In genomic region chr11:4661324-4661723, GRCm38 (mm10) we compare ENCODE assay signal across 10 mouse cellular contexts. TPM values are rescaled to one million over a fixed set of nuclear protein-coding genes. Genes with fewer than 3 reads are reported as not detected.
DNase-seq lines count a peak whose midpoint lies in the region; ATAC-seq and TF ChIP-seq lines count a peak whose summit lies in the region.
"Had no signal": no experiment of that assay in that cellular context is flagged by ENCODE, and none has a peak within 500 bp of the region (broad histone marks: within the 10 kb centered on the region; RNA-seq: fewer than 3 reads in every experiment).

No protein-coding gene starts in this region.

- peaks cover 17% of the 10 kb centered on the region for H3K36me3 ChIP-seq in liver, adult 2 months (ENCODE audit: control insufficient read depth, insufficient read depth, low read length)
- peaks cover 24% of the 10 kb centered on the region for H3K36me3 ChIP-seq in midbrain, embryonic 16.5 days (ENCODE audit: control insufficient read depth, insufficient read depth, low read length)

- TF ChIP-seq CTCF in liver, adult 2 months (IDR thresholded peaks at IDR 0.05; ENCODE audit: low read depth, low read length): no peak

- peak overlapping the region; percentile 70 for H3K27ac ChIP-seq in liver, adult 2 months (replicated peaks; ENCODE audit: insufficient read depth, low read depth, low read length)
- no peak overlapping the region for H3K27ac ChIP-seq in midbrain, embryonic 16.5 days (ENCODE audit: low read length)

- TF ChIP-seq POLR2A in liver, adult 2 months (IDR thresholded peaks at IDR 0.05; ENCODE audit: extremely low read depth, insufficient read depth, low read length): no peak

- no peak overlapping the region for H3K4me3 ChIP-seq in liver, adult 2 months (ENCODE audit: insufficient read depth, low read depth, low read length)
- no peak overlapping the region for H3K4me3 ChIP-seq in midbrain, embryonic 16.5 days (ENCODE audit: low read depth, low read length)

- H3K4me1 ChIP-seq in liver, adult 2 months (ENCODE audit: control insufficient read depth, insufficient read depth, low read length): peaks cover 10% of the 10 kb centered on the region
- H3K4me1 ChIP-seq in midbrain, embryonic 16.5 days (ENCODE audit: control insufficient read depth, insufficient read depth, low read length): no peaks in the 10 kb centered on the region

- H3K27me3 ChIP-seq in liver, adult 2 months (ENCODE audit: control insufficient read depth, insufficient read depth, low read length): no peaks in the 10 kb centered on the region
- no peaks in the 10 kb centered on the region for H3K27me3 ChIP-seq in midbrain, embryonic 16.5 days (ENCODE audit: control insufficient read depth, insufficient read depth, low read depth, low read length)

- intact Hi-C loops in heart, postnatal 25 days (cut with DNase I): no loop called here

- H3K9me3 ChIP-seq in midbrain, embryonic 16.5 days (replicated peaks; ENCODE audit: control insufficient read depth, low read length, poor library complexity, severe bottlenecking): no peaks in the 10 kb centered on the region

- H3K4me2 ChIP-seq in midbrain, embryonic 16.5 days (ENCODE audit: low read length): no peak overlapping the region

- peak; percentile 24 for DNase-seq in heart, adult 8-10 months (ENCODE audit: low spot score)
- DNase-seq in heart, postnatal 25 days (ENCODE audit: low spot score): no peak
- DNase-seq in 3134 (ENCODE audit: extremely low read depth, insufficient read length, low spot score) (peak; percentile 73), NIH3T3 (ENCODE audit: low read depth) (peak; percentile 82)
- DNase-seq in liver, adult 2 months (ENCODE audit: extremely low read depth, low read depth, low spot score): peak; percentile 84
- DNase-seq in spleen, adult 18-20 months: no peak

- ATAC-seq in midbrain, embryonic 16.5 days: no peak
- ATAC-seq in monocyte, adult 5-6 weeks (replicated peaks; ENCODE audit: insufficient number of reproducible peaks, low FRiP score, low TSS enrichment, poor library complexity, severe bottlenecking): no peak

- no peaks in the 10 kb centered on the region for H3K79me2 ChIP-seq in liver, adult 2 months (ENCODE audit: control insufficient read depth, insufficient read depth, low read length)

- no peak overlapping the region for H3K9ac ChIP-seq in liver, adult 2 months (ENCODE audit: low read depth, low read length)
- H3K9ac ChIP-seq in midbrain, embryonic 16.5 days (ENCODE audit: low read depth, low read length): no peak overlapping the region

- WGBS in liver, adult 2 months: 25% methylated on average over 4 of the region's 4 CpGs
- WGBS in midbrain, embryonic 16.5 days: 85% methylated on average over 4 of the region's 4 CpGs

RNA-seq across cellular contexts. Expression of gene Ascc2, which starts 23.8 kb away (rescaled TPM):
- total RNA-seq in heart, adult 8-10 months (2022): 10 to 100 TPM; 14.1 to 18.4 (median 15.3) TPM
- 10 to 100 TPM; 13.6 to 15.2 TPM for total RNA-seq in heart, postnatal 25 days (2021)
- 8.5 and 12.4 TPM in 2 replicates for total RNA-seq in liver, adult 2 months (2014; rRNA removed)
- 9.7 and 9.9 TPM in 2 replicates for polyA plus RNA-seq in liver, adult 2 months (2012; rRNA removed)
- polyA plus RNA-seq in midbrain, embryonic 16.5 days (2015; fragmentation: Nextera tagmentation; extraction: Ambion mirVana): 20.5 and 22.1 TPM in 2 replicates
- total RNA-seq in monocyte, adult 5-6 weeks (2017): 7.7 to 20.2 TPM (median 10.4 TPM) in 3 replicates

RNA-seq across cellular contexts. Expression of gene Gm11032, which starts 41.5 kb away (rescaled TPM):
- total RNA-seq in heart, adult 8-10 months (2022): not detected
- not detected for total RNA-seq in heart, postnatal 25 days (2021)
- total RNA-seq in liver, adult 2 months (2014; rRNA removed): not detected in 2 replicates
- polyA plus RNA-seq in liver, adult 2 months (2012; rRNA removed): not detected in 2 replicates
- polyA plus RNA-seq in midbrain, embryonic 16.5 days (2015; fragmentation: Nextera tagmentation; extraction: Ambion mirVana): not detected in 2 replicates
- not detected in 3 replicates for total RNA-seq in monocyte, adult 5-6 weeks (2017)
- polyA plus RNA-seq: large intestine, adult 2 months; neural tube, embryonic 14.5 days had no signal

RNA-seq across cellular contexts. Expression of gene Uqcr10, which starts 42.8 kb away (rescaled TPM):
- total RNA-seq in heart, adult 8-10 months (2022): 1,000 to 10,000 TPM; 1,379 to 1,599 (median 1,505) TPM
- total RNA-seq in heart, postnatal 25 days (2021): 1,000 to 10,000 TPM; 1,536 to 1,541 TPM
- 702 and 886 TPM in 2 replicates for total RNA-seq in liver, adult 2 months (2014; rRNA removed)
- 568 and 709 TPM in 2 replicates for polyA plus RNA-seq in liver, adult 2 months (2012; rRNA removed)
- 525 and 569 TPM in 2 replicates for polyA plus RNA-seq in midbrain, embryonic 16.5 days (2015; fragmentation: Nextera tagmentation; extraction: Ambion mirVana)
- total RNA-seq in monocyte, adult 5-6 weeks (2017): 46.1 to 75.5 TPM (median 70.1 TPM) in 3 replicates

RNA-seq across cellular contexts. Expression of gene Zmat5, which starts 43.2 kb away (rescaled TPM):
- 10 to 100 TPM; 25.9 to 31.7 (median 26.3) TPM for total RNA-seq in heart, adult 8-10 months (2022)
- 10 to 100 TPM; 25.7 to 26.3 TPM for total RNA-seq in heart, postnatal 25 days (2021)
- 3.6 and 5.1 TPM in 2 replicates for total RNA-seq in liver, adult 2 months (2014; rRNA removed)
- polyA plus RNA-seq in liver, adult 2 months (2012; rRNA removed): 13.8 and 17.5 TPM in 2 replicates
- 49.4 and 51.3 TPM in 2 replicates for polyA plus RNA-seq in midbrain, embryonic 16.5 days (2015; fragmentation: Nextera tagmentation; extraction: Ambion mirVana)
- total RNA-seq in monocyte, adult 5-6 weeks (2017): 5.9 to 15.2 TPM (median 8.8 TPM) in 3 replicates

Comparison
In these comparisons a context has a peak if more than half of its experiments do, and no peak if none do; other contexts are left out.
1. DNase-seq: peak in heart, adult 8-10 months (single experiment), 3134 (single experiment), NIH3T3 (single experiment) and liver, adult 2 months (single experiment); none in heart, postnatal 25 days (single experiment) and spleen, adult 18-20 months (0 of 2).